Mouse (Mus musculus): ENCODE data around the gene Foxg1. TPM values are rescaled to one million over a fixed set of nuclear protein-coding genes. Genes with fewer than 3 reads are reported as not detected.

Gene Foxg1
- total RNA-seq, 2 experiments from 2014 or later = 149 to 167 TPM

DNA sequence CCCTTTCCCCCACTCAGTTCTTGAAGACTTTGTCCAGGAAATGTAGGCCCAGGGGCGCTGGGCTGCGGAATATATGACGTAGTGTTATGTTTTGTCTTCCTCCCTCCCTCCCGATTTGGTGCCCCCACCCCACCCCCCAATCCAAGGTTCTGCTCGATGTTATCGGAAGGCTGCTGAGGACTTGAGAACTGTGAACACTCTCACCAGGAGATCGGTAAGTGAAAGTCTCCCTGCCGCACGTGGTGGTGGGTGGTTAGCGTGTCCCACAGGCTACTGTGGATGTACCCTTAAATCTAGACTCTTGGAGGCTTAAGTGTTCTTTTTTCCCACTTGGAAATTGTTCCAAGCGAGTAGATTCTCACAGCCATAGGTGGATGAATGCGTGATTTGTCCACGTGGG lies 7.8 kb downstream of the Foxg1 start:
- no peak for DNase-seq (ENCODE audit: low spot score in 2 of 2)
- H3K4me3 ChIP-seq = peak overlapping the region; percentile 89
- H3K27ac ChIP-seq = peak overlapping the region; percentile 100
- TF ChIP-seq CTCF (conservative IDR thresholded peaks at IDR 0.05) = no peak

DNA sequence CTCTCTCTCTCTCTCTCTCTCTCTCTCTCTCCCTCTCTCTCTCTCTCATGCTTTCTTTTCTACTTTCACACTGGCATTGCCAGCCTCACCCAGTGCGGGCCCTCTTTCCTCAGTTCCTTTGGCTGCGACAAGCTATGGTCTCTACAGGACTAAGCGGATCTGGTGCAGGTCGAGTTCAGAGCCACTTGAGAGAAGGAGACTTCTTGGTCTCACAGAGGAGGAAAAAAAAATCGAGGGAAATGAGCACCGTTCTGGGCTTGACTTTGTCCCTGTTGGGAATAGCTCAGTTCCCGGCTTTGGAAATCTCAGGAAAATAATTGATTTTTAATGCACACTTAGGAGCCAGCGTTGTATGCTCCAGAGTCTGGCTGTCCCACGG lies 8.5 kb downstream of the Foxg1 start:
- Histone ChIP-seq H3K27ac (peak overlapping the region; percentile 100), H3K4me3 (peak overlapping the region; percentile 89)
- DNase-seq (ENCODE audit: low spot score in 2 of 2) = no peak
- TF ChIP-seq CTCF (conservative IDR thresholded peaks at IDR 0.05) = no peak

- TF ChIP-seq CTCF (conservative IDR thresholded peaks at IDR 0.05) = peak; percentile 73
- peak overlapping the region; percentile 100 for H3K27ac ChIP-seq
- peak in 1 of 2 experiments; percentile 71 for DNase-seq (ENCODE audit: low spot score in 2 of 2)
- peak overlapping the region; percentile 89 for H3K4me3 ChIP-seq
Measured at GRCm38 (mm10) chr12:49391305-49392040, 9.0 kb downstream of the Foxg1 start.

DNA sequence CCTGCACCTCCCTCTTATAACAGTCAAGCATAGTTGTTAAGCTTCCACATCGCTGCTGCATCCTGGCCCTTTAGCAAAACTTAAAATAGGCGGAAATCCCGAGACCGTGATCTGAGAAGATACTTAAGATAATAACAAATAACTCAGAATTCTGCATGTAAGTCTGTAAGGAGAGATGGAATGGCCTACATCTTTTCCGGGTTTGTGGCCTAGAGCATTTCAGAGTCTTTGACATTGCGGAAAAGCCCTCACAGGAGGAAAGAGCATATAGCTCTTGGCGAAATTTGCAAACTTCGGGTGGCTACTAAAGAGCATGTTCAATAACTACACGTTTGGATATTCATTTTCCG lies 9.6 kb downstream of the Foxg1 start:
- no peak for DNase-seq (ENCODE audit: low spot score in 2 of 2)
- peak overlapping the region; percentile 100 for H3K27ac ChIP-seq
- TF ChIP-seq CTCF (conservative IDR thresholded peaks at IDR 0.05) = no peak
- H3K4me3 ChIP-seq = peak overlapping the region; percentile 89

DNA sequence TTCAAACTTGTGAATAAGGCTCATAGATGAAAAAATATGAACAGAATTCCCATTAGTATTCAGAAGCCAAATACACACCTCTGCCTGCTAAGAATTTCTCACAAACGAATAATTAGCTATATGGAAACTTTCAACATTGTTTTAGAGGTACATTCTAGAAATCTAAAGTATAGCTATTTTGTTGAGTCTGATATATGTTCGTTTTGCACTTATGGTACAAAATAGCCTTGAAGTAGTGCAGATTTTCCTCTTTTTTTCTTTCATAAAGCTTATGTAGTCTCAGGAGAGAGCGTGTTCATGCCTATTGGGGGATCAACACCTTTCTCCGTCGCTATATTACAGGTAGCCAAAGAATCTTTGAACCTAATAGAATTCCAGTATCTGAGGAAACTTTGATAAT lies 10.4 kb downstream of the Foxg1 start:
- no peak for DNase-seq (ENCODE audit: low spot score in 2 of 2)
- Histone ChIP-seq H3K4me3 (peak overlapping the region; percentile 89), H3K27ac (peak overlapping the region; percentile 100)
- TF ChIP-seq CTCF (conservative IDR thresholded peaks at IDR 0.05) = no peak

- TF ChIP-seq CTCF (conservative IDR thresholded peaks at IDR 0.05) = no peak
- peak overlapping the region; percentile 89 for H3K4me3 ChIP-seq
- peak overlapping the region; percentile 100 for H3K27ac ChIP-seq
- DNase-seq (ENCODE audit: low spot score in 2 of 2) = no peak
Measured at GRCm38 (mm10) chr12:49393639-49394038, 11.2 kb downstream of the Foxg1 start.

GRCm38 (mm10) chr12:49394181-49394580 lies 11.7 kb downstream of the Foxg1 start:
- peak overlapping the region; percentile 100 for H3K27ac ChIP-seq
- H3K4me3 ChIP-seq = peak overlapping the region; percentile 89
- no peak for TF ChIP-seq CTCF (conservative IDR thresholded peaks at IDR 0.05)

DNA sequence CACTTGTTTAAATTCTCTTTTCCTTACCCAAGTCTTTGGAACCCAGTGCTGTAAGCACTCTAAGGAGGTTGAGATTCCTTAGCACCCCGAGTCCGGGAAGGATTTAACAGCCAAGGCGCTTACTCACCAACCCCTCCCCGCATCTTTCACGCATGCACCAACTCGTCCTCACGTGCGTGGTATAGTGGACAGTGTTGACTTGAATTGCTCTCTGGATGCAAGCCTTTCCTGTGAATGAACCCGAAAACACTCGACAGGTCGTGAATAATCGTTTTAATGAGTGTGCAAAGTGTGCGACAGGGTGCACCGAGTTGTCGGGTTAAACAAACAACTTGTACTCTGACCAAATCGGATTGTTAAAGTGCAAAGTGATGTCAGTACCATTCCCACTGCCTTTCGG lies 12.4 kb downstream of the Foxg1 start:
- H3K27ac ChIP-seq = peak overlapping the region; percentile 100
- no peak for DNase-seq (ENCODE audit: low spot score in 2 of 2)
- H3K4me3 ChIP-seq = peak overlapping the region; percentile 89
- no peak for TF ChIP-seq CTCF (conservative IDR thresholded peaks at IDR 0.05)

More at GRCm38 (mm10) chr12:49394181-49394580, 11.7 kb downstream of the Foxg1 start:
- DNase-seq (ENCODE audit: low spot score in 2 of 2) = no peak

DNA sequence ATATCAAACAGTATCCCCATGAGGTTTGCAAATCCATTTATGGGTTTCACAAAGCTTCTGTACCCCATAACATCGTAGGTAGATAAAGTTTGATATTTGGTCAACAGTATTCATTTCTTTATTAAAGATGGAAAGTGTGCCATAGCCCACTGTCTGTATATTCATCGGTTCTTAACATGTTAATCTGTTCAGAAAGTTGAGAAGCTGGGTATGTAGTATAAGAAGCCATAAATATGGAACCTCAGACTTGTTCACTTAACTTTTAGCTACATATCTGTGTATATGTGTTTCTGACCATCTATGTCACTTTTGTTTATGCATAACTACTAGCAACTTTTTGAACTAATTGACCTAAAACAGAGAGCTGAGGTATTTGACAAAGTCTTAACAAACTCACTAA lies 13.5 kb downstream of the Foxg1 start:
- TF ChIP-seq CTCF (conservative IDR thresholded peaks at IDR 0.05) = no peak
- Histone ChIP-seq H3K4me3 (peak overlapping the region; percentile 89; the same call in 1 of the 2 replicates), H3K27ac (peak overlapping the region; percentile 100)
- DNase-seq (ENCODE audit: low spot score in 2 of 2) = no peak

- H3K27ac ChIP-seq = peak overlapping the region; percentile 100
- TF ChIP-seq CTCF (conservative IDR thresholded peaks at IDR 0.05) = no peak
- H3K4me3 ChIP-seq = no peak overlapping the region
- no peak for DNase-seq (ENCODE audit: low spot score in 2 of 2)
Measured at GRCm38 (mm10) chr12:49396776-49397175, 14.3 kb downstream of the Foxg1 start.

DNA sequence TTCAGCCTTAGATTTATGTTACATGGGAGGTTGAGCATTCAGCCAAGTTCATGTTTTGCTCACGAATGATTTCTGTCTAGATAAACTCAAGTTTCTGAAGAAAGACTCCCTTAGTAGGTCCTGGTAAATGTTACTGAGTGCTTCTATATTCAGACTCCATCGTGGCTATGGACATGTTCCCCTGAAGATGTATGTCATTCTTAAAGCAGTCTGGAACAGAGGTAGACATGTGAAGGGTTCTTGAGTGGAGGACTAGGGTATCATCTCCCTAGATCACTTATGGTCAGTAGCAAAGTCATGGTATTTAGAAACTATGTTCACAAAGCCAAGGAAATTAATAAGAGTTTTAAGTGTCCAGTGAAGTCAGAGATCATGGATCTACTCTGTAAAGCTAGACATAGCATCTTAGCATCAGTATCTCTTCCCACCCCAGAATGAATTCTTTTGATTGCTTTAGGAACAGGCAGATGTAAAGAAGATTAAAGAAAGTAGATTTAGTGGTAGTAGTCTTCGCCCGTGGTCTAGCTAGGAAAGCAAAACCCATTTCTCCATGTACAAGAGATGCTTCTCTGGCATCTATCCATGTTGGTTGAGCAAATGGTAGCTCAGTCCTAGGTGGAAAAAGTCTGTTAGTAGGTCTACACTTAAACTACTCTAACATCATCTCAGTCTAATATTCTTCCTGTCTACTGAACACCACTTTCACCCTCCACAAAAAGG lies 15.1 kb downstream of the Foxg1 start:
- peak overlapping the region; percentile 100 for H3K27ac ChIP-seq
- no peak for DNase-seq (ENCODE audit: low spot score in 2 of 2)
- TF ChIP-seq CTCF (conservative IDR thresholded peaks at IDR 0.05) = no peak
- H3K4me3 ChIP-seq = no peak overlapping the region

DNA sequence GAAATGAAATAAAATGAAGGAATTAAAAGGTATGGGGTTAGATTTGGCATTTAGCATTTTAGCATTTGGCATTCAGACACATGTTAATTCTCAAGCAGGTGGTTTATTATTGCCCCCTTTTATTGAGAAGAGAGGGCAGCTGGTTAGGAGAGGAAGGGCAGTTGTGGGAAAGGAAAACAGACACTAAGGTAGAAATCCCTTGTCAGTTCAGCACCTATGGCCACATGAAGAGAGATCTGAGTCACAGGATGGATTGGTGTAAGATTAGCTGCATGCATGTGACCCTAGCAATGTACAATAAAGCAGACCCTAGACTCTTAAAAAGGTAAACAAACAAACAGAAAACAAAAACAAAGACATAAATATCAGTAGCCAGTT lies 15.7 kb downstream of the Foxg1 start:
- H3K27ac ChIP-seq = peak overlapping the region; percentile 100
- no peak overlapping the region for H3K4me3 ChIP-seq
- no peak for DNase-seq (ENCODE audit: low spot score in 2 of 2)
- TF ChIP-seq CTCF (conservative IDR thresholded peaks at IDR 0.05) = no peak

- no peak overlapping the region for H3K4me3 ChIP-seq
- TF ChIP-seq CTCF (conservative IDR thresholded peaks at IDR 0.05) = no peak
- peak in 1 of 2 experiments; percentile 11 for DNase-seq (ENCODE audit: low spot score in 2 of 2)
Measured at GRCm38 (mm10) chr12:49398636-49399035, 16.2 kb downstream of the Foxg1 start.

DNA sequence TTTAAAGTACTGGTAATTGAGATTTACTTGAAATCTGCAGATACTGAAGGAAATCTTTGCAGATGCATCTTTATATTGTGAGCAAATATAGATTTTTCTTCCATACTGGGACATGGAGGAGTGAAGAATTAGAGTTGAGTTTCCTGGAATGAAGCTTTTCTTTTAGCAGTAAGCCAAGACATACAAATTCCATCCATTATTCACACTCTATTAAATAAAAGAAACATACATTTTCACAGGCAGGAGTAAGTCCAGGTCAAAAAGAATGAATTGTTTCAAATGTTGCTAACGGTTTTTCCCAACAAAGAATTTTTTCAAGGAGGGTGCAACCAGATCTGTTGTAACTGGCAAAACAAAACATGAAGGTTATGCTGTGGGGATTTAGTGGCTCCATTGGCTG lies 17.2 kb downstream of the Foxg1 start:
- Histone ChIP-seq H3K4me3 (peak overlapping the region; percentile 65), H3K27ac (peak overlapping the region; percentile 100)
- peak in 1 of 2 experiments; percentile 9 for DNase-seq (ENCODE audit: low spot score in 2 of 2)
- no peak for TF ChIP-seq CTCF (conservative IDR thresholded peaks at IDR 0.05)

More at GRCm38 (mm10) chr12:49398636-49399035, 16.2 kb downstream of the Foxg1 start:
- H3K27ac ChIP-seq = peak overlapping the region; percentile 100
